Mouse (Mus musculus) gastrocnemius, postnatal 36 days (tissue): ENCODE measurements around the gene Defa37. TPM values are rescaled to one million over a fixed set of nuclear protein-coding genes. Genes with fewer than 3 reads are reported as not detected.
"Not testable (repeated sequence)": the region's sequence is repeated elsewhere in the genome, so short reads cannot be mapped to it uniquely, and the experiment has no call there.

ENCODE experiments used
- DNase-seq, 2 experiments: peaks; one replicate each; pipeline ENCODE4 v3.0.0; 2022
- intact Hi-C: fragments of 180-260 bp; cut with DNase I; formaldehyde crosslinking; loops from one replicate; pipeline ENCODE4 v1.15.1; 2025
- long read RNA-seq, 2 experiments: library from polyadenylated mRNA; stranded (forward); transcript quantifications; one replicate each; pipeline ENCODE4 v2.0.0; 2021
- total RNA-seq, 2 experiments: library from RNA; stranded (reverse); gene quantifications; 2 replicates each; pipeline ENCODE4 v1.2.3; 2021

Gene Defa37
- total RNA-seq: not detected
- long read RNA-seq, experiment 1: 0 reads
- long read RNA-seq, experiment 2: 0 reads

GRCm38 (mm10) chr8:21565086-21565485 is at the start of gene Defa37:
TSS of gene Defa37 (plus strand) at chr8:21565386.
- DNase-seq, intact Hi-C loops: not testable (repeated sequence)

DNA sequence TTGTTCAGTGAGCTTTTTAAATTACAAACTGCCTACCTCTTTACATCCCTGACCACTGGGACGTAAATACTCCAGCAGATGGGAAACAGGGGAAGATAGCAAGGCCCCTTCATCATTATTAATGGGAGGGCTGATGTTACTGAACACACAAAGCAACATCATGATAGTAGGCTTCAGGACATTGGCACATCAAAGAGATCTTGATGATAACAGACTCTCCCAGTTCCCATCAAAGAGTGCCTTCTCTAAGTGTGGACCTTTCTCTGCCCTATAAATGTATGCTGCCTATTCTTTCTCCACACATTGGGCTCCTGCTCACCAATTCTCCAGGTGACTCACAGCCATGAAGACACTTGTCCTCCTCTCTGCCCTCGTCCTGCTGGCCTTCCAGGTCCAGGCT is 36.5 kb upstream of the Defa37 start, which contains the start of gene Defa32:
Defa32 (plus strand) TSS at position 301 of the 400 bp plus-strand sequence.
- intact Hi-C loops, DNase-seq: not testable (repeated sequence)

- DNase-seq, intact Hi-C loops: not testable (repeated sequence)
Measured at GRCm38 (mm10) chr8:21582706-21583105, 17.5 kb downstream of the Defa37 start, which contains the start of gene Defa28. TSS of gene Defa28 (plus strand) at chr8:21583006.

- DNase-seq, intact Hi-C loops: not testable (repeated sequence)
Measured at GRCm38 (mm10) chr8:21594408-21594807, 29.2 kb downstream of the Defa37 start, which contains the start of gene Gm7861. TSS of gene Gm7861 (minus strand) at chr8:21594508.

Other genes starting within 250 kb of the Defa37 start
- not detected for gene Defa27, start 249.8 kb upstream of the Defa37 start, total RNA-seq
- gene Defa29, start 238.4 kb upstream of the Defa37 start, total RNA-seq: not detected
- not detected for gene Defa2, start 186.9 kb upstream of the Defa37 start, total RNA-seq
- gene Defa33, start 173.6 kb upstream of the Defa37 start, total RNA-seq: not detected
- gene Defa36, start 138.0 kb upstream of the Defa37 start, total RNA-seq: not detected
- gene Gm7849, start 108.8 kb upstream of the Defa37 start, total RNA-seq: not detected
- not detected for gene Defa20, start 56.1 kb upstream of the Defa37 start, total RNA-seq
- gene Defa32, start 36.4 kb upstream of the Defa37 start, total RNA-seq: not detected
- not detected for gene Defa28, start 17.6 kb downstream of the Defa37 start, total RNA-seq
- not detected for gene Gm7861, start 29.1 kb downstream of the Defa37 start, total RNA-seq
- gene Defa26, start 52.8 kb downstream of the Defa37 start, total RNA-seq: not detected
- not detected for gene Defa17, start 90.4 kb downstream of the Defa37 start, total RNA-seq
- gene Defa34, start 100.4 kb downstream of the Defa37 start, total RNA-seq: not detected
- not detected for gene AY761184, start 138.3 kb downstream of the Defa37 start, total RNA-seq
- not detected for gene Defa24, start 169.1 kb downstream of the Defa37 start, total RNA-seq